Mouse (Mus musculus): ENCODE data around the gene Gm20924.
"Not testable (repeated sequence)": the region's sequence is repeated elsewhere in the genome, so short reads cannot be mapped to it uniquely, and the experiment has no call there.

Gene Gm20924

DNA sequence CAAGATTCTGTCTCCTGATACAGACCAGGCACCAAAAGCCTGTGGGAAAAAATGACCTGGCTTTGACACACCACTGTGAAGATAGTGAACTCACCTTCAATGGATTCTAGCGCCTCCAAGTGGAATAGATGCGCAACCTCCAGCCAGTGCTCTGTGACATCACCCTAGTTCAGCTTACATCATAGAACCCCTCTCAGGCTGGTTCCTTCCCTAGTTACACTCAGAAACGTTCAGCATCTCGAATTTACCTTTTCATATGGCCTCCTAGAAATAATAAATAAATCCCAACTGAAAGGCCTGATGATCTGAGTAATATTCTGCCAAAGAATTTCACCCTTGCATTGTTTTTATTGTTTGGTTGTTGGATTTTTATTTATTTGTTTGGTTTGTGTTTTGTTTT is at the start of gene Gm20924:
TSS of gene Gm20924 (minus strand) at position 101 of the 400 bp plus-strand sequence.
- not testable (repeated sequence) for DNase-seq

Measured in cerebellum, adult 18-20 months (tissue).